Mouse (Mus musculus) heart, adult 11 months (tissue): ENCODE results near the gene Spock1.
"Not testable (repeated sequence)": the region's sequence is repeated elsewhere in the genome, so short reads cannot be mapped to it uniquely, and the experiment has no call there.

Source experiments
- DNase-seq: peaks from one replicate; pipeline ENCODE4 v3.0.0; 2022

Spock1 gene

GRCm38 (mm10) chr13:57474068-57474467, 434.1 kb downstream of the Spock1 start:
- peak; percentile 82 for DNase-seq

DNA sequence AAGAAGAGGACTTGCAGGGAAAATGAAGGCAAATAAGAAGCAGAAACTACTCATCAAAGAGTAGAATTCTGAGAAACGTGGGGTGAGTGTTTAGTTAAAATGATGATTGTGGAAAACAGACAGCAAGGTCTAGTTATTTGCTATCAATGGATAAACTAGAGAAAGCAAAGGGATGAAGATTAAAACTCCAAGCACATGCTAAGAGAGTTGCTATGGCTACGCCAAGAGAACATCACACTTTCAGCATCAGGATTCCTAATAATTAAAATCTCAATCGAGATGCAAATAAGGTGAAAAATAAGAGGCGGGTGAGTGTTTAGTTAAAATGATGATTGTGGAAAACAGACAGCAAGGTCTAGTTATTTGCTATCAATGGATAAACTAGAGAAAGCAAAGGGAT, 437.2 kb downstream of the Spock1 start:
- not testable (repeated sequence) for DNase-seq

- no peak for DNase-seq
Measured at GRCm38 (mm10) chr13:57459978-57460377, 448.2 kb downstream of the Spock1 start.

DNA sequence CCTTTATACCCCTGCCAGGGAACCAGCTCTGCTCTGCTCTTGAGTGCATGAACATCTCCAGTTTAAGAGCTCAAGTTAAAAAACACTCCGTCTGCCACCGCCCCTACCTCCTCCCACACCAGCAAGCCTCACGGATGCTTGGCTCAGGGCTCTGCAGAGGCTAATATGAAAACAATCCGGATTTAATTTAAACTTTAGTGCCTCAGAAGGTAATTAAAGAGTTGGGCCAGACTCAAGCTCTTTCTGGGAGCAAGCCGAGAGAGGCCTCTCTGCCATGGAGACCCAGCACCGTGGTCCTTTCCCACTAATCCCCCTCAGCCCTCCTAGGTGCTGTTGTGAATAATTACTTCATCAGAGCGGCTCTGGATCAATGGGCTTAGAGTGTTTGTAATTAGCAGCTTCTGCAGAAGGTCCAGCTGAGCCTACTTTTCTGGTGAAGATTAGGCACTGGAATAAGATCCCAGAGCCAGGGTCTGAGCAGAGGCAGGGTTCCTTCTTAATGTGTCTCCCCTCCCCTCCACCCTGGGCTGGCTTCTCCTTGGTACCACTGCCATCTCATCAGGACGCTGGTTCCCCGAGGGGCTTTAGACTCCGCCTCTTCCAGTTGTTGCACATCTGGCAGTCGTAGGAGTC, 457.8 kb downstream of the Spock1 start:
- peak; percentile 73 for DNase-seq

- no peak for DNase-seq
Measured at GRCm38 (mm10) chr13:57448906-57449305, 459.2 kb downstream of the Spock1 start.

- peak; percentile 74 for DNase-seq
Measured at GRCm38 (mm10) chr13:57444977-57445376, 463.2 kb downstream of the Spock1 start.

DNA sequence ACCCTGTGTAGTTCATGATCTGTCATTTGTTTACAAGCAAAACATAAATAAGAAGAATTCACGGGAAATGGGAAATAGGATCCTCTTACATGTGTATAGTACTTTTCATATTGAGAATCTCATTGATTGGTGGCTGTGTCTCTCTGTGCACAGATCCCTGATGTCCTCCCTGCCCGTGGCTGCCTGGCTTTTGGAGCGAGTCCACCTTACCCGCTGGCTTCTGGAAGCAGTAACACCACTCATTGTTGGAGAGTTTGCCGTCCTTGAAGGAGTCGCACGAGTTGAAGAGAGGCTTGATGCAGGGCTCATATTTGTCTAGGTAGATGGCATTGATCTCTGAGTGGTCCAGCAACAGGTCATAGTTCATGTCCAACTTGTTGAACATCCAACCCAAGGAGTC, 468.0 kb downstream of the Spock1 start:
- no peak for DNase-seq

GRCm38 (mm10) chr13:57435726-57436220, 472.4 kb downstream of the Spock1 start:
- peak; percentile 73 for DNase-seq

GRCm38 (mm10) chr13:57433848-57434247, 474.3 kb downstream of the Spock1 start:
- DNase-seq = no peak

GRCm38 (mm10) chr13:57431815-57432214, 476.3 kb downstream of the Spock1 start:
- no peak for DNase-seq

- no peak for DNase-seq
Measured at GRCm38 (mm10) chr13:57428840-57429239, 479.3 kb downstream of the Spock1 start.

DNA sequence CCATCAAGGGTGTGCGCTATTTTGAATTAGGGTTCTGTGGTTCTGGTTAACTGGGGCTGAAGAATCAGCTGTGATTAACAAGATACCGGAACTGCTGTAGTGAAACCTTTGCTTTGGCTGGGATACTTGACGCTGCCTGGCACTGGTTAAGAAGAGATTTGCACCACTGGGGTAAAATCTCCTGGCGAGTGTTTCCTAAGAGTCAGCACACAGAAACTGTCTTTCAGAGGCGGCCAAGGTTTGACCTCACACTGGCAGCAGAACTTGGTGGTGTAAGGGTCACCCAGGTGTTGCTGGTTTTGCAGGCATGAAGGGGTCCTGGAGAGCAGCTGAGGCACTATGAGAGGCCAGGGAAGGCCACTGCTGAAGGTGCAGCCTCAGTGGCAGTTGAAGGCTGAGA, 489.4 kb downstream of the Spock1 start:
- DNase-seq = no peak

GRCm38 (mm10) chr13:57414716-57415115, 493.4 kb downstream of the Spock1 start:
- no peak for DNase-seq

DNA sequence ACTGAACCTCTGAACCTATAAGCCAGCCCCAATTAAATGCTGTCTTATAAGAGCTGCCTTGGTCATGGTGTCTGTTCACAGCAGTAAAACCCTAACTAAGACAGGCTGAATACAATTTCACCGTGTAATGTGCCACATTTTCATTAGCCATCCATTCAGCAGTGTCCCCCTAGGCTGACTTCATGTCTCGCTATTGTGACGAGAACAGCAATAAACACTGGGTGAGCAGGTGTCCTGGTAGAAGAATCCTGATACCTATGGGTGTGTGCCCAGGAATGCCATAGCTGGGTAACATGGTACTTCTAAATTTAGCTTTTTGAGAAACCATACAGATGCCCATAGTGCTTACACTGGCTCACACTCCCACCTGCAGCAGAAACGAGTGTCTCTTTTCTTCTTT, 500.5 kb downstream of the Spock1 start:
- peak; percentile 68 for DNase-seq

- peak; percentile 72 for DNase-seq
Measured at GRCm38 (mm10) chr13:57402386-57402785, 505.7 kb downstream of the Spock1 start.

- peak; percentile 68 for DNase-seq
Measured at GRCm38 (mm10) chr13:57372141-57372700, 535.9 kb downstream of the Spock1 start.
